Mouse (Mus musculus) myocyte (in vitro differentiated cells): ENCODE data around the gene Bbof1.

ENCODE experiments used
- POLR2A ChIP-seq: IDR thresholded peaks from one replicate; pipeline ENCODE4 v1.6.1; 2011; ENCODE audit warnings: low read depth, mild to moderate bottlenecking, control low read depth, moderate library complexity; ENCODE audit not compliant: insufficient read length
- REST ChIP-seq: IDR thresholded peaks from one replicate; pipeline ENCODE4 v1.6.1; 2011; ENCODE audit warnings: mild to moderate bottlenecking, control low read depth, moderate library complexity; ENCODE audit not compliant: insufficient read depth, insufficient read length
- TCF12 ChIP-seq: IDR thresholded peaks from one replicate; pipeline ENCODE4 v1.6.1; 2011; ENCODE audit warnings: mild to moderate bottlenecking, control low read depth; ENCODE audit not compliant: poor library complexity, insufficient read depth, severe bottlenecking
- TCF3 ChIP-seq: IDR thresholded peaks from one replicate; pipeline ENCODE4 v1.6.1; 2011; ENCODE audit warnings: low read depth, control low read depth; ENCODE audit not compliant: insufficient read length
- USF1 ChIP-seq: IDR thresholded peaks from one replicate; pipeline ENCODE4 v1.6.1; 2011; ENCODE audit warnings: low read depth, mild to moderate bottlenecking, control low read depth, moderate library complexity

GRCm38 (mm10) chr12:84449887-84450286 is 41.0 kb downstream of the Bbof1 start:
- TF ChIP-seq USF1 (no peak), POLR2A (no peak), TCF12 (no peak), REST (no peak), TCF3 (no peak)
